8 mouse cellular contexts compared by ENCODE assay signal in genomic region chr2:178414261-178415149, GRCm38 (mm10). TPM values are rescaled to one million over a fixed set of nuclear protein-coding genes. Genes with fewer than 3 reads are reported as not detected.
A peak's percentile ranks its signal among the peaks of the same experiment; 100 is the strongest.
DNase-seq lines count a peak whose midpoint lies in the region; ATAC-seq and TF ChIP-seq lines count a peak whose summit lies in the region.

Ppp1r3d (minus strand) TSS chr2:178414472.
Fam217b (plus strand) TSS chr2:178414524.

- H3K4me3 ChIP-seq in hindbrain, embryonic 11.5 days (ENCODE audit: low read depth, low read length): peak within 1 kb of the TSS; percentile 65
- H3K4me3 ChIP-seq in lung, postnatal 0 days (ENCODE audit: low read depth, low read length): peak within 1 kb of the TSS; percentile 67

- H3K4me1 ChIP-seq in hindbrain, embryonic 11.5 days (replicated peaks; ENCODE audit: control insufficient read depth, insufficient read depth, low read length): peaks cover 8% of the 10 kb centered on the region; the same call in 1 of the 2 replicates
- H3K4me1 ChIP-seq in lung, postnatal 0 days (ENCODE audit: insufficient read depth, low read depth, low read length): peaks cover 7% of the 10 kb centered on the region

- no peaks in the 10 kb centered on the region for H3K9me3 ChIP-seq in hindbrain, embryonic 11.5 days (ENCODE audit: control insufficient read depth, low read length)
- H3K9me3 ChIP-seq in lung, postnatal 0 days (ENCODE audit: low read length): no peaks in the 10 kb centered on the region

- peak; percentile 90 for ATAC-seq in hindbrain, embryonic 11.5 days (ENCODE audit: low FRiP score)
- ATAC-seq in lung, postnatal 0 days: peak; percentile 76

- peak; percentile 18 for DNase-seq in adrenal gland, adult 8-10 months
- DNase-seq in cerebellum, adult 9-11 months: peak; percentile 32
- peak; percentile 35 to 45 for DNase-seq in frontal cortex, postnatal 25 days (ENCODE audit: low spot score in 2 of 2)
- DNase-seq in hindbrain, embryonic 11.5 days (ENCODE audit: low spot score): peak; percentile 71
- peak; percentile 37 to 67 for DNase-seq in layer of hippocampus, postnatal 25 days (ENCODE audit: extremely low spot score in 1 of 2, low spot score in 1 of 2)
- peak; percentile 63 for DNase-seq in lung, postnatal 0 days (ENCODE audit: low spot score)
- peak; percentile 68 for DNase-seq in retina, postnatal 1 day
- no peak for DNase-seq in spleen, adult 12 weeks (ENCODE audit: low spot score)

- H3K9ac ChIP-seq in hindbrain, embryonic 11.5 days (ENCODE audit: low read depth, low read length): peak within 1 kb of the TSS; percentile 63
- peak within 1 kb of the TSS; percentile 16 for H3K9ac ChIP-seq in lung, postnatal 0 days (replicated peaks; ENCODE audit: low read depth)

- peak within 1 kb of the TSS; percentile 98 for H3K4me2 ChIP-seq in hindbrain, embryonic 11.5 days (replicated peaks; ENCODE audit: low read depth, low read length)
- peak within 1 kb of the TSS; percentile 95 for H3K4me2 ChIP-seq in lung, postnatal 0 days (replicated peaks; ENCODE audit: low read depth, low read length)

- H3K27ac ChIP-seq in hindbrain, embryonic 11.5 days (ENCODE audit: low read depth, low read length): peak within 1 kb of the TSS; percentile 68
- peak within 1 kb of the TSS; percentile 38 for H3K27ac ChIP-seq in lung, postnatal 0 days (ENCODE audit: low read length)

- under 1% methylated on average over 53 of the region's 74 CpGs for WGBS in hindbrain, embryonic 11.5 days
- WGBS in lung, postnatal 0 days: 0% methylated on average over 46 of the region's 74 CpGs

- no peaks in the 10 kb centered on the region for H3K36me3 ChIP-seq in hindbrain, embryonic 11.5 days (ENCODE audit: control insufficient read depth, insufficient read depth, low read length)
- no peaks in the 10 kb centered on the region for H3K36me3 ChIP-seq in lung, postnatal 0 days (ENCODE audit: insufficient read depth, low read length)

- no peak for TF ChIP-seq EP300 in lung, postnatal 0 days (IDR thresholded peaks at IDR 0.05)

- peaks cover 16% of the 10 kb centered on the region for H3K27me3 ChIP-seq in hindbrain, embryonic 11.5 days (ENCODE audit: control insufficient read depth, insufficient read depth, low read length)
- 0 out of 2 replicates have a peak, but pooled peaks cover 2% of the 10 kb centered on the region for H3K27me3 ChIP-seq in lung, postnatal 0 days (replicated peaks; ENCODE audit: insufficient read depth, low read length)

- TF ChIP-seq CTCF in lung, postnatal 0 days (IDR thresholded peaks at IDR 0.05): peak; percentile 47

RNA-seq across cellular contexts. Expression of gene Ppp1r3d, which starts in this region (rescaled TPM):
- total RNA-seq in adrenal gland, adult 8-10 months (2022): 1 to 10 TPM; 1.9 to 5.1 (median 3.0) TPM
- 1.3 and 2.3 TPM in 2 replicates for polyA plus RNA-seq in hindbrain, embryonic 11.5 days (2014; fragmentation: Nextera tagmentation; extraction: Ambion mirVana)
- 1 to 10 TPM; 5.5 to 6.2 TPM for total RNA-seq in layer of hippocampus, postnatal 25 days (2021)
- polyA plus RNA-seq in lung, postnatal 0 days (2015; fragmentation: Nextera tagmentation; extraction: Ambion mirVana): 3.5 and 4.2 TPM in 2 replicates

RNA-seq across cellular contexts. Expression of gene Fam217b, which starts in this region (rescaled TPM):
- total RNA-seq in adrenal gland, adult 8-10 months (2022): 1 to 10 TPM; 4.6 to 7.0 (median 5.6) TPM
- polyA plus RNA-seq in hindbrain, embryonic 11.5 days (2014; fragmentation: Nextera tagmentation; extraction: Ambion mirVana): 3.4 and 4.6 TPM in 2 replicates
- 10 to 100 TPM; 43.6 to 45.9 TPM for total RNA-seq in layer of hippocampus, postnatal 25 days (2021)
- polyA plus RNA-seq in lung, postnatal 0 days (2015; fragmentation: Nextera tagmentation; extraction: Ambion mirVana): 3.5 and 4.2 TPM in 2 replicates

Comparison
In these comparisons a context has a peak if more than half of its experiments do, and no peak if none do; other contexts are left out.
1. RNA of gene Fam217b (total RNA-seq): 43.6 to 45.9 TPM in layer of hippocampus, postnatal 25 days; 4.6 to 7.0 TPM in adrenal gland, adult 8-10 months; every median in the first group is over 4 times any median in the second.